Mouse (Mus musculus) liver, embryonic 14.5 days (tissue): ENCODE data around the gene Atrnl1.

Experiments
- CTCF ChIP-seq: IDR thresholded peaks from 2 replicates; pipeline ENCODE4 v1.5.1; 2016; ENCODE audit warnings: antibody characterized with exemption, low read depth, control low read depth
- EP300 ChIP-seq: IDR thresholded peaks from 2 replicates; pipeline ENCODE4 v1.6.1; 2016; ENCODE audit warnings: antibody characterized with exemption, low read depth

GRCm38 (mm10) chr19:58015741-58016140 is 404.9 kb downstream of the Atrnl1 start:
- TF ChIP-seq EP300 (no peak), CTCF (no peak)
